In the genomic region with DNA sequence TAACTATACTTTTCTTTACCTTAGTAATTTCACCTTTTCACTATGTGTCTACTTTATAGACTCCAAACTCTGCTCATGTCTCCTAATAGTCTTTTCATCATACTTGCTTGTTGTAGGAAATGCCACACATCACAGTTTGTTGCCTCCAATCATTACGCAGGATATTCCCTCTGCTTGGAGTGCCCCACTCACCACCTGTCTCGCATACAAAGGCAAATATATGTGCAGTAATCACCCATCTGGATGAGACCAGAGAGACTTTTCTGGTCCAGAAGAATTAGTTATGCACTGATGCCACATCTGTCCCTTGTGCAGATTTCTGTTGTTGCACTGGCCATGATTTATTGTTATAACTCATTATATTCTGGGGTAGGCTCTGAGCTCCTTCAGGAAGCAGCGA, we compare ENCODE assay signal across 22 mouse cellular contexts.
A peak's percentile ranks its signal among the peaks of the same experiment; 100 is the strongest.
DNase-seq lines count a peak whose midpoint lies in the region; ATAC-seq lines count a peak whose summit lies in the region.
"Had no signal": no experiment of that assay in that cellular context is flagged by ENCODE, and none has a peak within 500 bp of the region (broad histone marks: within the 10 kb centered on the region; RNA-seq: fewer than 3 reads in every experiment).

No protein-coding gene starts in this region.

- H3K4me2 ChIP-seq in neural tube, embryonic 12.5 days (replicated peaks), result no peak overlapping the region
- no peak overlapping the region for H3K4me2 ChIP-seq in neural tube, embryonic 13.5 days
- H3K4me2 ChIP-seq in neural tube, embryonic 14.5 days (ENCODE audit: low read depth, low read length), result no peak overlapping the region
- H3K4me2 ChIP-seq in neural tube, embryonic 15.5 days, result no peak overlapping the region

- H3K4me1 ChIP-seq in neural tube, embryonic 12.5 days, result no peaks in the 10 kb centered on the region
- H3K4me1 ChIP-seq in neural tube, embryonic 13.5 days (replicated peaks), result no peaks in the 10 kb centered on the region
- no peaks in the 10 kb centered on the region for H3K4me1 ChIP-seq in neural tube, embryonic 14.5 days (ENCODE audit: control insufficient read depth, insufficient read depth, low read length)
- no peaks in the 10 kb centered on the region for H3K4me1 ChIP-seq in neural tube, embryonic 15.5 days

- WGBS in neural tube, embryonic 12.5 days, result 81% methylated on average over 3 of the region's 3 CpGs
- WGBS in neural tube, embryonic 13.5 days, result 58% methylated on average over 3 of the region's 3 CpGs
- WGBS in neural tube, embryonic 14.5 days, result 60% methylated on average over 3 of the region's 3 CpGs
- WGBS in neural tube, embryonic 15.5 days, result 53% methylated on average over 3 of the region's 3 CpGs

- no peak for DNase-seq in neural tube, embryonic 10.5 days (ENCODE audit: extremely low spot score, low spot score)
- no peak for DNase-seq in spleen, adult 18-20 months
- no peak for DNase-seq in cerebellum, adult 9-11 months
- DNase-seq in layer of hippocampus, postnatal 36 days, result no peak
- DNase-seq: adrenal gland, adult 2 months; adrenal gland, adult 8-10 months; adrenal gland, postnatal 10 days; adrenal gland, postnatal 14 days; adrenal gland, postnatal 25 days; adrenal gland, postnatal 36 days; B cell, adult 2 months; cerebellum, adult 11 months; cerebellum, adult 11-12 months had no signal

- H3K36me3 ChIP-seq in neural tube, embryonic 12.5 days, result no peaks in the 10 kb centered on the region
- H3K36me3 ChIP-seq in neural tube, embryonic 13.5 days, result no peaks in the 10 kb centered on the region
- H3K36me3 ChIP-seq in neural tube, embryonic 14.5 days (ENCODE audit: control insufficient read depth, insufficient read depth, low read length), result no peaks in the 10 kb centered on the region
- H3K36me3 ChIP-seq in neural tube, embryonic 15.5 days, result no peaks in the 10 kb centered on the region
- H3K36me3 ChIP-seq: G1E had no signal

- H3K4me3 ChIP-seq in neural tube, embryonic 12.5 days, result no peak overlapping the region
- no peak overlapping the region for H3K4me3 ChIP-seq in neural tube, embryonic 13.5 days
- no peak overlapping the region for H3K4me3 ChIP-seq in neural tube, embryonic 14.5 days (ENCODE audit: low read depth, low read length)
- H3K4me3 ChIP-seq in neural tube, embryonic 15.5 days (replicated peaks), result no peak overlapping the region

- no peaks in the 10 kb centered on the region for H3K27me3 ChIP-seq in neural tube, embryonic 12.5 days (replicated peaks)
- no peaks in the 10 kb centered on the region for H3K27me3 ChIP-seq in neural tube, embryonic 13.5 days
- H3K27me3 ChIP-seq in neural tube, embryonic 14.5 days (ENCODE audit: control insufficient read depth, insufficient read depth, low read length), result no peaks in the 10 kb centered on the region
- no peaks in the 10 kb centered on the region for H3K27me3 ChIP-seq in neural tube, embryonic 15.5 days (replicated peaks)
- H3K27me3 ChIP-seq: CH12.LX, Patski had no signal

- H3K27ac ChIP-seq in neural tube, embryonic 12.5 days, result no peak overlapping the region
- no peak overlapping the region for H3K27ac ChIP-seq in neural tube, embryonic 13.5 days (replicated peaks)
- H3K27ac ChIP-seq in neural tube, embryonic 14.5 days (ENCODE audit: low read depth, low read length), result no peak overlapping the region
- no peak overlapping the region for H3K27ac ChIP-seq in neural tube, embryonic 15.5 days (replicated peaks)

- H3K9me3 ChIP-seq in neural tube, embryonic 12.5 days, result no peaks in the 10 kb centered on the region
- no peaks in the 10 kb centered on the region for H3K9me3 ChIP-seq in neural tube, embryonic 13.5 days
- H3K9me3 ChIP-seq in neural tube, embryonic 14.5 days (ENCODE audit: control insufficient read depth, low read length), result no peaks in the 10 kb centered on the region
- no peaks in the 10 kb centered on the region for H3K9me3 ChIP-seq in neural tube, embryonic 15.5 days (replicated peaks)

- 0 out of 2 replicates have a peak, but pooled peaks have one; percentile 29 for ATAC-seq in neural tube, embryonic 12.5 days (ENCODE audit: low FRiP score, low read depth)
- 0 out of 2 replicates have a peak, but pooled peaks have one; percentile 43 for ATAC-seq in neural tube, embryonic 13.5 days (ENCODE audit: low read depth)
- ATAC-seq in neural tube, embryonic 14.5 days (ENCODE audit: low read depth), result peak; percentile 79
- ATAC-seq in neural tube, embryonic 15.5 days (ENCODE audit: low FRiP score), result peak; percentile 68; the same call in 1 of the 2 replicates
- ATAC-seq: activated CD4-positive, CD25-positive, alpha-beta regulatory T cell, adult 4 months; CD4-positive, CD25-positive, alpha-beta regulatory T cell, adult 4 months; Patski had no signal

- H3K9ac ChIP-seq in neural tube, embryonic 12.5 days, result no peak overlapping the region
- no peak overlapping the region for H3K9ac ChIP-seq in neural tube, embryonic 13.5 days
- H3K9ac ChIP-seq in neural tube, embryonic 14.5 days (replicated peaks; ENCODE audit: low read depth, low read length), result no peak overlapping the region
- no peak overlapping the region for H3K9ac ChIP-seq in neural tube, embryonic 15.5 days (replicated peaks)

Comparison
In these comparisons a context has a peak if more than half of its experiments do, and no peak if none do; other contexts are left out.
1. ATAC-seq: peak in every context shown above with its lines; median percentile 79 in neural tube, embryonic 14.5 days; 68 in neural tube, embryonic 15.5 days; 43 in neural tube, embryonic 13.5 days; 29 in neural tube, embryonic 12.5 days.